Mouse (Mus musculus): ENCODE results near the gene Bcor.

DNA sequence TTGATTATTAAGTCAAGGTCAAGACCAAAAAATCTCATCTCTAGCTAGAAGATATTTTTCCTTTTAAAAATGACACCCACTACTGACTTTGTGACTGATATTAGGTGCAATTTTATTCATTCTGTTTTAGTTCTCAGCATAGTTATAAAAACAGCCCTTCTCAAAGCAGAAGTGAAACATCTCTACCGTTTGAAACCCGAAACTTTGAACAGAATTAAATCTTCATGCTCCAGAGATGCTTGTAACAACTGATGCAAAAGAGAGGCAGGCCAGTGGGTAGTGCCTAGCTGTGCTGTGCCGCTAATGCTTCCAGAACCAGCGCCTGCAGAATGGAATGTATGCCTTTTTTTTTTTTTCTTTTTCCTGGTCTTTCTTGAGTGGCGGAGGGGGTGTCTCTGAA, 78.0 kb downstream of the Bcor start:
- TF ChIP-seq CTCF (IDR thresholded peaks at IDR 0.05; ENCODE audit: low read depth): no peak
- TF ChIP-seq EP300 (IDR thresholded peaks at IDR 0.05; ENCODE audit: low read depth): no peak

Measured in liver, postnatal 0 days (tissue).